Mouse (Mus musculus) liver, embryonic 18 days (tissue): ENCODE results near the gene Bnc1. TPM values are rescaled to one million over a fixed set of nuclear protein-coding genes. Genes with fewer than 3 reads are reported as not detected.

Experiments
- polyA plus RNA-seq: library from polyadenylated mRNA; depleted of rRNA; stranded (reverse); fragments of >200 nt; gene quantifications from 2 replicates; pipeline ENCODE4 v1.2.3, GENCODE M21; 2012; rRNA removed

Gene Bnc1
- 0.30 and 0.31 TPM in 2 replicates for polyA plus RNA-seq

DNA sequence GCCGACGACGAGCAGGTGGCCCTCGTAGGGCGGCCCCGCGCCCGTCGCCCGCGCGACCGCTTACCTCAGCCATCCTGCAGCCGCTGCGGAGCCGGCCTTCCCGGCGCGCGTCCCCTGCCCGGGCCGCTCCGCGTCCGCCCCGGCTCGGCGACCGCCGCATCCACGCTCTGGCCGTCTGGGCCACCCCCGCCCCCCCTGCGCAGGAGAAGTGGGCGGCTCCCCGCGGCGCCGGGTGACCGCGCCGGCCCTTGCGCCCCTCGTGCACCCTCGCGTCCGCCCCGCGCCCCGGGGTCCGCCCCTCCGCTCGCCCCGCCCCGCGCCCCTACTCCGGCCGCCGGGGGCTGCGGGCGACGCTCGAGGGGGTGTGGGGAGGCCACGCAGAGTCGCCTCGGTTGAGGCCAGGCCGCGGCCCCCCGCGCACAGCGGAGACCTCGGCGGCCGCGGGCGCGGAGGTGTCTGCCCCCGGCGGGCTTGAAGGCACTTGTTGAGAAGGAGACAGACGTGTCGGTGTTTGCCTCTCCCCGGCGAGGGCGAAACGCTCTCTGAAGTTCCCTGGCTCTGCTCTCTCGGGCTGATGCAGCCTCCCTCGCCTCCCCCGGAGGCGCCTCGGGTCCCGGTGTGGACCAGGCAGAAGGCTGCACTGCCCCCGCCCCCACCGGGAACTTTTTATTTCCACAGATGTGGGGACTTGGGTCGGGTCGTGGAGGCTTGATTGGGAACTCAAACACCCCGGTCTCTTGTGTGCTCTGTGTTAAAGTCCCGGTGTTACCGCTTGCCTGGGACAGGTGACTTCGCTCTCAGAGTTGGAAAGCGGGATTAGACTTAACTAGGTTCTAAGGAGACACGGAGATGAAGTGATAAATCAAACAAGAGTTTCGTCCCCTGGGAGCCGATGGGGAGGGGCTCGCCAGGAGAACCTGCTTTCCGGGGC is at the start of gene Bnc1:
TSS of gene Bnc1 (minus strand) at position 162 of the 931 bp plus-strand sequence.

GRCm38 (mm10) chr7:81934267-81934745 is 57.8 kb downstream of the Bnc1 start, which contains the start of gene Hdgfl3:
Hdgfl3 (minus strand) TSS chr7:81934473.

Other genes with a start within 250 kb of the Bnc1 start
- 27.6 and 28.5 TPM in 2 replicates for gene Ramac, start 229.4 kb downstream of the Bnc1 start, polyA plus RNA-seq
- gene 3110040N11Rik, start 202.8 kb downstream of the Bnc1 start, polyA plus RNA-seq = 21.2 and 23.0 TPM in 2 replicates
- 13.6 and 13.8 TPM in 2 replicates for gene Btbd1, start 162.9 kb downstream of the Bnc1 start, polyA plus RNA-seq
- not detected in 2 replicates for gene Gm10160, start 136.5 kb downstream of the Bnc1 start, polyA plus RNA-seq
- gene Tm6sf1, start 133.3 kb downstream of the Bnc1 start, polyA plus RNA-seq = 16.7 and 18.6 TPM in 2 replicates
- 0.22 and 0.28 TPM in 2 replicates for gene Hdgfl3, start 57.8 kb downstream of the Bnc1 start, polyA plus RNA-seq
- gene Sh3gl3, start 181.5 kb upstream of the Bnc1 start, polyA plus RNA-seq = 0.07 TPM in 2 replicates